Mouse (Mus musculus): ENCODE results near the gene Gm21488.
"Not testable (repeated sequence)": the region's sequence is repeated elsewhere in the genome, so short reads cannot be mapped to it uniquely, and the experiment has no call there.

Gene Gm21488

DNA sequence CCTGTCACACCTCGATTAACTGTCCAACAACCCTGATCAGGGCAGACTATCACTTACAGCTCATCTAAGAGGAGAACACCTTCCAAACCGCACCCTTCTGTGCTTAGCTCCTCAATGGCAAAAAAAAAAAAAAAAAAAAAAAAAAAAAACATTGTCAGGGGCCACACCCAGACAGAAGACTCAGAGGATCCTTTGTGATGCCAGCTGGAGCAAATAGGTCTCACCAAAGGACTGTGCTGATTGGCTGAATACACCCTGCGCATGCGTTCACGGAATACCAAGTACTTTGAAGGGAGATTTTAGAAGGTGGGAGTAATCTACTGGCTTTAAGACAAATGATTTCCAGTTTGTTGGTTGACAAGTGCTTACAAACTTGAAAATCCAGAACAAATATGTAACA lies at the start of gene Gm21488:
Gm21488 (minus strand) TSS at position 101 of the 400 bp plus-strand sequence.
- not testable (repeated sequence) for DNase-seq (ENCODE audit: low read depth, low spot score)

Data from embryo, embryonic 11.5 days (tissue).